Mouse (Mus musculus) splenic B cell, adult 2 months (primary cell): ENCODE data around the gene Fnip1.
A peak's percentile ranks its signal among the peaks of the same experiment; 100 is the strongest.
"Not testable (repeated sequence)": the region's sequence is repeated elsewhere in the genome, so short reads cannot be mapped to it uniquely, and the experiment has no call there.

Source experiments
- DNase-seq: peaks from one replicate; pipeline ENCODE4 v3.0.0-alpha.2; 2011; ENCODE audit warnings: low read depth, low spot score
- H3K27me3 ChIP-seq: 2 replicates; pipeline ENCODE4 v1.6.1; 2012; ENCODE audit warnings: mild to moderate bottlenecking, low read length, moderate library complexity, mixed read lengths; ENCODE audit not compliant: control insufficient read depth, poor library complexity, insufficient read depth, severe bottlenecking
- H3K36me3 ChIP-seq: 2 replicates; pipeline ENCODE4 v1.6.1; 2012; ENCODE audit warnings: mild to moderate bottlenecking, low read length, moderate library complexity, mixed read lengths; ENCODE audit not compliant: control insufficient read depth, poor library complexity, insufficient read depth, severe bottlenecking

The Fnip1 gene

GRCm38 (mm10) chr11:54435797-54436196, 2.2 kb upstream of the Fnip1 start:
- H3K36me3 ChIP-seq: no peaks in the 10 kb centered on the region
- DNase-seq: no peak

GRCm38 (mm10) chr11:54437310-54437822, 633 bp upstream of the Fnip1 start:
- DNase-seq: no peak
- H3K27me3 ChIP-seq: no peaks in the 10 kb centered on the region
- H3K36me3 ChIP-seq: no peaks in the 10 kb centered on the region

More at GRCm38 (mm10) chr11:54435797-54436196, 2.2 kb upstream of the Fnip1 start:
- no peaks in the 10 kb centered on the region for H3K27me3 ChIP-seq

- H3K36me3 ChIP-seq: no peaks in the 10 kb centered on the region
- DNase-seq: no peak
- no peaks in the 10 kb centered on the region for H3K27me3 ChIP-seq
Observed at GRCm38 (mm10) chr11:54438366-54438781, 375 bp downstream of the Fnip1 start.

- Histone ChIP-seq H3K36me3 (no peaks in the 10 kb centered on the region), H3K27me3 (no peaks in the 10 kb centered on the region)
- DNase-seq: peak; percentile 34
Observed at GRCm38 (mm10) chr11:54438991-54439690, 1.1 kb downstream of the Fnip1 start.

- DNase-seq: no peak
- Histone ChIP-seq H3K27me3 (no peaks in the 10 kb centered on the region), H3K36me3 (no peaks in the 10 kb centered on the region)
Observed at GRCm38 (mm10) chr11:54439691-54440029, 1.7 kb downstream of the Fnip1 start.

- DNase-seq, H3K27me3 ChIP-seq, H3K36me3 ChIP-seq: not testable (repeated sequence)
Observed at GRCm38 (mm10) chr11:54450757-54451156, 12.8 kb downstream of the Fnip1 start.

GRCm38 (mm10) chr11:54454516-54454915, 16.5 kb downstream of the Fnip1 start:
- H3K36me3 ChIP-seq: no peaks in the 10 kb centered on the region
- DNase-seq: no peak
- no peaks in the 10 kb centered on the region for H3K27me3 ChIP-seq

GRCm38 (mm10) chr11:54456875-54457274, 18.9 kb downstream of the Fnip1 start:
- DNase-seq: no peak
- Histone ChIP-seq H3K36me3 (no peaks in the 10 kb centered on the region), H3K27me3 (no peaks in the 10 kb centered on the region)

GRCm38 (mm10) chr11:54458168-54458567, 20.2 kb downstream of the Fnip1 start:
- H3K27me3 ChIP-seq: no peaks in the 10 kb centered on the region
- H3K36me3 ChIP-seq: no peaks in the 10 kb centered on the region
- no peak for DNase-seq

GRCm38 (mm10) chr11:54464557-54465244, 26.7 kb downstream of the Fnip1 start:
- Histone ChIP-seq H3K27me3 (no peaks in the 10 kb centered on the region), H3K36me3 (no peaks in the 10 kb centered on the region)
- peak; percentile 43 for DNase-seq

GRCm38 (mm10) chr11:54472231-54472630, 34.2 kb downstream of the Fnip1 start:
- DNase-seq: no peak
- H3K27me3 ChIP-seq: no peaks in the 10 kb centered on the region
- H3K36me3 ChIP-seq: peaks cover 3% of the 10 kb centered on the region; the same call in 1 of the 2 replicates

GRCm38 (mm10) chr11:54478414-54478813, 40.4 kb downstream of the Fnip1 start:
- Histone ChIP-seq H3K27me3 (no peaks in the 10 kb centered on the region), H3K36me3 (peaks cover 3% of the 10 kb centered on the region; the same call in 1 of the 2 replicates)
- DNase-seq: peak; percentile 75

- DNase-seq: no peak
- no peaks in the 10 kb centered on the region for H3K27me3 ChIP-seq
- H3K36me3 ChIP-seq: peaks cover 6% of the 10 kb centered on the region; the same call in 1 of the 2 replicates
Observed at GRCm38 (mm10) chr11:54486041-54486440, 48.0 kb downstream of the Fnip1 start.

- H3K36me3 ChIP-seq: 0 out of 2 replicates have a peak, but pooled peaks cover 6% of the 10 kb centered on the region
- DNase-seq: no peak
- no peaks in the 10 kb centered on the region for H3K27me3 ChIP-seq
Observed at GRCm38 (mm10) chr11:54491946-54492558, 54.1 kb downstream of the Fnip1 start.

- peak; percentile 8 for DNase-seq
- 0 out of 2 replicates have a peak, but pooled peaks cover 5% of the 10 kb centered on the region for H3K36me3 ChIP-seq
- H3K27me3 ChIP-seq: no peaks in the 10 kb centered on the region
Observed at GRCm38 (mm10) chr11:54492559-54492958, 54.6 kb downstream of the Fnip1 start.
